Mouse (Mus musculus) MEL (cell line): ENCODE data around the gene Drd1. TPM values are rescaled to one million over a fixed set of nuclear protein-coding genes. Genes with fewer than 3 reads are reported as not detected.
A peak's percentile ranks its signal among the peaks of the same experiment; 100 is the strongest.

Source experiments
- DNase-seq: peaks from one replicate; pipeline ENCODE4 v3.0.0; 2011; ENCODE audit warnings: low read depth, low spot score
- H3K27ac ChIP-seq: 2 replicates; pipeline ENCODE4 v1.5.1; 2012; ENCODE audit warnings: low read depth, mild to moderate bottlenecking, control low read depth, low read length, moderate library complexity; ENCODE audit not compliant: control insufficient read depth
- H3K27me3 ChIP-seq, 2 experiments: fragments of 150-350 bp in 1 of 2; sonication (generic) in 1 of 2; 2 replicates each; pipeline ENCODE4 v1.6.1; 2012; ENCODE audit warnings: low read length in 2 of 2, mild to moderate bottlenecking in 2 of 2, improper control_type of control experiment in 1 of 2, moderate library complexity in 1 of 2; ENCODE audit not compliant: insufficient read depth in 2 of 2, control insufficient read depth in 1 of 2
- H3K36me3 ChIP-seq, 2 experiments: 2 replicates each; pipeline ENCODE4 v1.6.1; 2012 to 2014; ENCODE audit warnings: low read length in 2 of 2, improper control_type of control experiment in 1 of 2, inconsistent platforms in 1 of 2, mild to moderate bottlenecking in 1 of 2; ENCODE audit not compliant: insufficient read depth in 2 of 2, control insufficient read depth in 1 of 2
- H3K4me1 ChIP-seq, 2 experiments: fragments of 150-350 bp in 1 of 2; sonication (generic) in 1 of 2; 2 replicates each; pipeline ENCODE4 v1.6.1; 2012; ENCODE audit warnings: low read length in 2 of 2, improper control_type of control experiment in 1 of 2, mild to moderate bottlenecking in 1 of 2; ENCODE audit not compliant: insufficient read depth in 2 of 2, control insufficient read depth in 1 of 2
- H3K4me3 ChIP-seq, 2 experiments: fragments of 150-350 bp in 1 of 2; sonication (generic) in 1 of 2; 2 replicates each; pipeline ENCODE4 v1.5.1; 2012; ENCODE audit warnings: low read depth in 2 of 2, low read length in 2 of 2, mild to moderate bottlenecking in 2 of 2, moderate library complexity in 2 of 2, control low read depth in 1 of 2, improper control_type of control experiment in 1 of 2; ENCODE audit not compliant: control insufficient read depth in 1 of 2, insufficient read depth in 1 of 2
- H3K79me2 ChIP-seq: 2 replicates; pipeline ENCODE4 v1.6.1; 2012; ENCODE audit warnings: mild to moderate bottlenecking, low read length, moderate library complexity; ENCODE audit not compliant: control insufficient read depth, poor library complexity, insufficient read depth
- H3K9ac ChIP-seq: 2 replicates; pipeline ENCODE4 v1.6.1; 2012; ENCODE audit warnings: low read depth, mild to moderate bottlenecking, control low read depth, low read length, moderate library complexity; ENCODE audit not compliant: control insufficient read depth, poor library complexity, severe bottlenecking
- H3K9me3 ChIP-seq: fragments of 150-350 bp; sonication (generic); replicated peaks from 2 replicates; pipeline ENCODE4 v1.6.1; 2012; ENCODE audit warnings: mild to moderate bottlenecking, low read length, improper control_type of control experiment, moderate library complexity; ENCODE audit not compliant: insufficient read depth
- BHLHE40 ChIP-seq: IDR thresholded peaks from 2 replicates; pipeline ENCODE4 v1.6.1; 2012; ENCODE audit warnings: low read depth, mild to moderate bottlenecking, inconsistent platforms, low read length, improper control_type of control experiment, borderline replicate concordance
- CHD1 ChIP-seq: IDR thresholded peaks from 2 replicates; pipeline ENCODE4 v1.6.1; 2012; ENCODE audit warnings: low read depth, mild to moderate bottlenecking, inconsistent platforms, low read length, improper control_type of control experiment
- CHD2 ChIP-seq: IDR thresholded peaks from 2 replicates; pipeline ENCODE4 v1.6.1; 2011; ENCODE audit warnings: low read length, improper control_type of control experiment
- E2F4 ChIP-seq: IDR thresholded peaks from 2 replicates; pipeline ENCODE4 v1.6.1; 2011; ENCODE audit warnings: low read depth, low read length, improper control_type of control experiment, borderline replicate concordance
- ELF1 ChIP-seq: IDR thresholded peaks from 2 replicates; pipeline ENCODE4 v1.6.1; 2014; ENCODE audit warnings: low read depth, mild to moderate bottlenecking, inconsistent platforms, low read length, improper control_type of control experiment, moderate library complexity
- EP300 ChIP-seq, 2 experiments: IDR thresholded peaks; 2 replicates each; pipeline ENCODE4 v1.6.1; 2011; ENCODE audit warnings: improper control_type of control experiment in 2 of 2, low read length in 2 of 2, low read depth in 1 of 2, mild to moderate bottlenecking in 1 of 2
- ETS1 ChIP-seq: IDR thresholded peaks from 2 replicates; pipeline ENCODE4 v1.6.1; 2012; ENCODE audit warnings: low read depth, mild to moderate bottlenecking, inconsistent platforms, low read length, improper control_type of control experiment, moderate library complexity
- GABPA ChIP-seq: IDR thresholded peaks from 2 replicates; pipeline ENCODE4 v1.6.1; 2012; ENCODE audit warnings: low read depth, mild to moderate bottlenecking, inconsistent platforms, low read length, improper control_type of control experiment, moderate library complexity
- KAT2A ChIP-seq: conservative IDR thresholded peaks from 2 replicates; pipeline ENCODE4 v1.6.1; 2012; ENCODE audit warnings: low read depth, low read length, improper control_type of control experiment, inconsistent platforms
- MAFK ChIP-seq: IDR thresholded peaks from 2 replicates; pipeline ENCODE4 v1.6.1; 2011; ENCODE audit warnings: low read depth, mild to moderate bottlenecking, low read length, improper control_type of control experiment, borderline replicate concordance
- MAX ChIP-seq: IDR thresholded peaks from 2 replicates; pipeline ENCODE4 v1.6.1; 2011; ENCODE audit warnings: low read length, improper control_type of control experiment
- MEF2A ChIP-seq: IDR thresholded peaks from 2 replicates; pipeline ENCODE4 v1.6.1; 2014; ENCODE audit warnings: low read depth, mild to moderate bottlenecking, inconsistent platforms, low read length, improper control_type of control experiment; ENCODE audit not compliant: poor library complexity, insufficient replicate concordance, severe bottlenecking; ENCODE audit errors: extremely low read depth
- MXI1 ChIP-seq: IDR thresholded peaks from 2 replicates; pipeline ENCODE4 v1.6.1; 2011; ENCODE audit warnings: mild to moderate bottlenecking, low read depth, low read length, improper control_type of control experiment
- MYB ChIP-seq: IDR thresholded peaks from 2 replicates; pipeline ENCODE4 v1.6.1; 2011; ENCODE audit warnings: mild to moderate bottlenecking, low read depth, low read length, improper control_type of control experiment
- MYC ChIP-seq: IDR thresholded peaks from 2 replicates; pipeline ENCODE4 v1.6.1; 2011; ENCODE audit warnings: low read depth, mild to moderate bottlenecking, low read length, improper control_type of control experiment, moderate library complexity
- NRF1 ChIP-seq: IDR thresholded peaks from 2 replicates; pipeline ENCODE4 v1.6.1; 2014; ENCODE audit warnings: low read depth, mild to moderate bottlenecking, inconsistent platforms, low read length, improper control_type of control experiment, moderate library complexity; ENCODE audit not compliant: poor library complexity, insufficient read depth, severe bottlenecking
- POLR2A ChIP-seq, 2 experiments: IDR thresholded peaks; 2 replicates each; pipeline ENCODE4 v1.6.1; 2011 to 2012; ENCODE audit warnings: low read length in 2 of 2, mild to moderate bottlenecking in 2 of 2, control low read depth in 1 of 2, improper control_type of control experiment in 1 of 2, low read depth in 1 of 2, moderate library complexity in 1 of 2; ENCODE audit not compliant: control insufficient read depth in 1 of 2, insufficient read depth in 1 of 2, poor library complexity in 1 of 2
- SIN3A ChIP-seq: IDR thresholded peaks from 2 replicates; pipeline ENCODE4 v1.6.1; 2012; ENCODE audit warnings: low read length, improper control_type of control experiment, inconsistent platforms
- TAL1 ChIP-seq: IDR thresholded peaks from 2 replicates; pipeline ENCODE4 v1.6.1; 2012; ENCODE audit warnings: mild to moderate bottlenecking, inconsistent platforms, low read length, moderate library complexity, mixed read lengths
- TCF12 ChIP-seq: IDR thresholded peaks from 2 replicates; pipeline ENCODE4 v1.6.1; 2014; ENCODE audit warnings: low read depth, mild to moderate bottlenecking, inconsistent platforms, low read length, improper control_type of control experiment, moderate library complexity
- UBTF ChIP-seq: IDR thresholded peaks from 2 replicates; pipeline ENCODE4 v1.6.1; 2012; ENCODE audit warnings: low read depth, mild to moderate bottlenecking, inconsistent platforms, low read length, improper control_type of control experiment, moderate library complexity, borderline replicate concordance; ENCODE audit not compliant: insufficient read depth
- USF1 ChIP-seq: IDR thresholded peaks from 2 replicates; pipeline ENCODE4 v1.6.1; 2014; ENCODE audit warnings: low read depth, mild to moderate bottlenecking, inconsistent platforms, low read length, improper control_type of control experiment, moderate library complexity
- ZC3H11A ChIP-seq: IDR thresholded peaks from 2 replicates; pipeline ENCODE4 v1.6.1; 2012; ENCODE audit warnings: low read depth, mild to moderate bottlenecking, inconsistent platforms, low read length, improper control_type of control experiment
- ZNF384 ChIP-seq: IDR thresholded peaks from 2 replicates; pipeline ENCODE4 v1.6.1; 2012; ENCODE audit warnings: low read depth, mild to moderate bottlenecking, inconsistent platforms, low read length, improper control_type of control experiment
- polyA plus RNA-seq, 2 experiments: library from polyadenylated mRNA; stranded (reverse) in 1 of 2; unstranded in 1 of 2; fragments of >175 nt in 1 of 2; fragments of >200 nt in 1 of 2; gene quantifications; 2 replicates each; pipeline versions ENCODE4 v1.2.1 to v1.2.4; 2012; ENCODE audit warnings: low replicate concordance in 2 of 2, low read depth in 1 of 2; ENCODE audit not compliant: insufficient read length in 2 of 2, insufficient read depth in 1 of 2, missing spikeins in 1 of 2
- total RNA-seq: library from RNA; depleted of rRNA; stranded (reverse); fragments of 300-350 nt; gene quantifications from 2 replicates; pipeline ENCODE4 v1.2.3, GENCODE M21; 2012

Gene Drd1
- total and polyA plus RNA-seq, 3 experiments: not detected

- H3K4me1 ChIP-seq: no peaks in the 10 kb centered on the region
- no peak for DNase-seq
Measured at GRCm38 (mm10) chr13:54094963-54095362, 39.5 kb upstream of the Drd1 start.

GRCm38 (mm10) chr13:54094349-54094748 lies 38.8 kb upstream of the Drd1 start:
- Histone ChIP-seq H3K4me3 (no peak overlapping the region), H3K27me3 (no peaks in the 10 kb centered on the region), H3K36me3 (peaks cover 0 to 41% of the 10 kb centered on the region in 2 experiments; a peak in 2 of 4 replicates), H3K9me3 (no peaks in the 10 kb centered on the region), H3K27ac (no peak overlapping the region), H3K9ac (no peak overlapping the region), H3K4me1 (no peaks in the 10 kb centered on the region), H3K79me2 (no peaks in the 10 kb centered on the region)
- TF ChIP-seq ZC3H11A (no peak), USF1 (no peak), CHD1 (no peak), SIN3A (no peak), NRF1 (no peak), ETS1 (no peak), POLR2A (IDR thresholded peaks at IDR 0.05; ENCODE audit: control insufficient read depth in 1 of 2, insufficient read depth in 1 of 2, low read depth in 1 of 2, low read length in 2 of 2, poor library complexity in 1 of 2) (0 out of 4 replicates have a peak, but pooled peaks of 1 of the 2 experiments have one; percentile 15), GABPA (no peak)
- DNase-seq: no peak

More at GRCm38 (mm10) chr13:54094963-54095362, 39.5 kb upstream of the Drd1 start:
- Histone ChIP-seq H3K9me3 (no peaks in the 10 kb centered on the region), H3K27ac (no peak overlapping the region), H3K79me2 (no peaks in the 10 kb centered on the region), H3K9ac (no peak overlapping the region), H3K27me3 (no peaks in the 10 kb centered on the region), H3K36me3 (peaks cover 3 to 37% of the 10 kb centered on the region in 2 experiments; a peak in 3 of 4 replicates), H3K4me3 (no peak overlapping the region)
- TF ChIP-seq EP300 (IDR thresholded peaks at IDR 0.05; ENCODE audit: low read depth in 1 of 2, low read length in 2 of 2): no peak
- no peak for TF ChIP-seq MYC
- TF ChIP-seq TCF12: no peak
- no peak for TF ChIP-seq MYB
- no peak for TF ChIP-seq E2F4
- no peak for TF ChIP-seq KAT2A
- no peak for TF ChIP-seq MAX
- no peak for TF ChIP-seq ZC3H11A
- no peak for TF ChIP-seq USF1
- TF ChIP-seq UBTF: no peak
- TF ChIP-seq POLR2A (IDR thresholded peaks at IDR 0.05; ENCODE audit: control insufficient read depth in 1 of 2, insufficient read depth in 1 of 2, low read depth in 1 of 2, low read length in 2 of 2, poor library complexity in 1 of 2): no peak
- no peak for TF ChIP-seq MXI1
- no peak for TF ChIP-seq MEF2A
- TF ChIP-seq ELF1: no peak
- no peak for TF ChIP-seq CHD2
- TF ChIP-seq MAFK: no peak
- no peak for TF ChIP-seq BHLHE40
- TF ChIP-seq ZNF384: no peak
- TF ChIP-seq TAL1: no peak
- no peak for TF ChIP-seq SIN3A
